Mouse (Mus musculus): ENCODE results near the gene Emsy. TPM values are rescaled to one million over a fixed set of nuclear protein-coding genes. Genes with fewer than 3 reads are reported as not detected.

Gene Emsy
- total RNA-seq (2021) (10 to 100 TPM; 24.0 to 25.6 TPM), polyA plus RNA-seq (2012; rRNA removed) (19.6 and 27.7 TPM in 2 replicates)
- long read RNA-seq, partial matches to known transcripts = 0 of 6 reads
- long read RNA-seq, other reads (novel, unspliced or antisense) = 6 of 6 reads

DNA sequence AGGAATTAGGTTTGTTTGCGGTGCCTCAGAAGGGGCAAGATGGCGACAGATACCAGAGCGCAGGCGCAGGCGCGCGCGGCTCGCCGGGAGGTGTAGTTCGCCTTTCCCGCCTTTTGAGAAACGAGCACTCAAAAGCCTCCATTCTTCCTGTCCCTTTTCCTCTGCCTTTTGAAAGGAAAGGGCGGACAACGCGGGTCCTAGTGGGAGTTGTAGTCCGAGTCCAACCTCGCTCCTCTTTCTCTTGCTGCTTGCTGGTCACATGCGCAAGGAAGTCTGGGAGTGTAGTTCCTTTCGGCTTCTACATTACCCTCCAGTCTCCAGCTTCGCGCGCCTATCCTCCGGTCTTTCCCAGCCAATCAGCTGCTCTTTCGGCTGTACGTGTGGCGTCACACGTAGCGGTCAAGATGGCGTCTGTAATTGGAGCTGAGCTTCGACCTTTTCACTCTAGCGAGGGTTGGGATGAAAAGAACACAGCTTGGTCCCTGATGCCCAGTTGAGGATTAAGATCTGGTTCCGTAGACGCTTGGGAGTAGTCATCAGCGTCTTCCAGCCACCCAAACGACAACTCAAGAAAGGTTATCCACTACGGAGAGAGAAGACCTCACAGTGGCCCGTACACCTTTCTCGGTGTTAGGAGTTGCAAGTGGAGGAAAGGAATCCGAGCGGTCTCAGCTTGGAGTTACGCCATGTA is at the start of gene Emsy:
Gene Emsy, minus strand, starts transcription at position 253 of the 691 bp plus-strand sequence.
- Histone ChIP-seq H3K79me2 (replicated peaks; ENCODE audit: control insufficient read depth, insufficient read depth, low read length) (0 out of 2 replicates have a peak, but pooled peaks cover 2% of the 10 kb centered on the region), H3K4me1 (ENCODE audit: control insufficient read depth, insufficient read depth, low read length) (no peaks in the 10 kb centered on the region), H3K4me3 (peak within 1 kb of the TSS; percentile 75), H3K27ac (peak within 1 kb of the TSS; percentile 91), H3K36me3 (ENCODE audit: control insufficient read depth, insufficient read depth, low read length) (peaks cover 16% of the 10 kb centered on the region), H3K9ac (ENCODE audit: low read depth, low read length) (peak within 1 kb of the TSS; percentile 72), H3K27me3 (ENCODE audit: control insufficient read depth, insufficient read depth, low read length) (no peaks in the 10 kb centered on the region)
- TF ChIP-seq POLR2A (IDR thresholded peaks at IDR 0.05; ENCODE audit: insufficient read depth, low read depth, low read length) (peak; percentile 96), CTCF (IDR thresholded peaks at IDR 0.05) (no peak), EP300 (IDR thresholded peaks at IDR 0.05; ENCODE audit: insufficient read depth, low read depth, low read length) (peak; percentile 89; the same call in 1 of the 2 replicates)
- WGBS = under 1% methylated on average over 42 of the region's 42 CpGs
- DNase-seq = peak; percentile 92 to 96
- intact Hi-C loops (cut with DNase I) = loop anchor here (1.0 kb wide), 1 partner anchor 47 kb away; the partner anchor contains the start of gene Thap12

GRCm38 (mm10) chr7:98704276-98704675 is 47.7 kb upstream of the Emsy start:
- DNase-seq = no peak
- Histone ChIP-seq H3K4me3 (peak overlapping the region; percentile 75), H3K79me2 (replicated peaks; ENCODE audit: control insufficient read depth, insufficient read depth, low read length) (peaks cover 5% of the 10 kb centered on the region), H3K9ac (ENCODE audit: low read depth, low read length) (peak overlapping the region; percentile 55), H3K36me3 (ENCODE audit: control insufficient read depth, insufficient read depth, low read length) (peaks cover 5% of the 10 kb centered on the region), H3K27ac (no peak overlapping the region), H3K27me3 (ENCODE audit: control insufficient read depth, insufficient read depth, low read length) (no peaks in the 10 kb centered on the region), H3K4me1 (ENCODE audit: control insufficient read depth, insufficient read depth, low read length) (peaks cover 6% of the 10 kb centered on the region)
- TF ChIP-seq EP300 (IDR thresholded peaks at IDR 0.05; ENCODE audit: insufficient read depth, low read depth, low read length) = no peak
- TF ChIP-seq POLR2A (IDR thresholded peaks at IDR 0.05; ENCODE audit: insufficient read depth, low read depth, low read length) = no peak
- no peak for TF ChIP-seq CTCF (IDR thresholded peaks at IDR 0.05)
- 37% methylated on average over 5 of the region's 5 CpGs for WGBS
- intact Hi-C loops (cut with DNase I) = no loop called here

DNA sequence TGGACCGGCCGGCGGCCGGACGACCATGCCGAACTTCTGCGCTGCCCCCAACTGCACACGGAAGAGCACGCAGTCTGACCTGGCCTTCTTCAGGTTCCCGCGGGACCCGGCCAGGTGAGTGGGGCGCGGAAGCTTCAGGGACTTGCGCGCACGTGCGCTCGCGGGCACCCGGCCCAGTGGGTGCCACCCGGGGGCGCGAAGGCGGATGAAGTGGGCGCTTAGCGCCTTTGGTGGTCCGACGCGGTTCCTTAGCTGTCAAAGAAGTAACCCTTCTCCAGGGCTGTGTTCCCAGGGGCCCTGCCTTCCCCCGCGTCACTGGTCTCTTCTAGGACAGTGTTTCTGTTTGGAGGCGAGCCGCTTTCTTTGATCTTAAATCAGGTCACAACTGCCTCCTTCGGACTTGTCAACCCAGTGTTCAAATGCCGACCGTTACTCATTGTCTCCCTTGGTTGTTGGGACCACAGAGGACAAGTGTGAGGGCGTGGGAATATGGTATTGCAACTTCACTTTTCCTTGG is 46.8 kb upstream of the Emsy start:
- DNase-seq = peak in 1 of 2 experiments; percentile 52

DNA sequence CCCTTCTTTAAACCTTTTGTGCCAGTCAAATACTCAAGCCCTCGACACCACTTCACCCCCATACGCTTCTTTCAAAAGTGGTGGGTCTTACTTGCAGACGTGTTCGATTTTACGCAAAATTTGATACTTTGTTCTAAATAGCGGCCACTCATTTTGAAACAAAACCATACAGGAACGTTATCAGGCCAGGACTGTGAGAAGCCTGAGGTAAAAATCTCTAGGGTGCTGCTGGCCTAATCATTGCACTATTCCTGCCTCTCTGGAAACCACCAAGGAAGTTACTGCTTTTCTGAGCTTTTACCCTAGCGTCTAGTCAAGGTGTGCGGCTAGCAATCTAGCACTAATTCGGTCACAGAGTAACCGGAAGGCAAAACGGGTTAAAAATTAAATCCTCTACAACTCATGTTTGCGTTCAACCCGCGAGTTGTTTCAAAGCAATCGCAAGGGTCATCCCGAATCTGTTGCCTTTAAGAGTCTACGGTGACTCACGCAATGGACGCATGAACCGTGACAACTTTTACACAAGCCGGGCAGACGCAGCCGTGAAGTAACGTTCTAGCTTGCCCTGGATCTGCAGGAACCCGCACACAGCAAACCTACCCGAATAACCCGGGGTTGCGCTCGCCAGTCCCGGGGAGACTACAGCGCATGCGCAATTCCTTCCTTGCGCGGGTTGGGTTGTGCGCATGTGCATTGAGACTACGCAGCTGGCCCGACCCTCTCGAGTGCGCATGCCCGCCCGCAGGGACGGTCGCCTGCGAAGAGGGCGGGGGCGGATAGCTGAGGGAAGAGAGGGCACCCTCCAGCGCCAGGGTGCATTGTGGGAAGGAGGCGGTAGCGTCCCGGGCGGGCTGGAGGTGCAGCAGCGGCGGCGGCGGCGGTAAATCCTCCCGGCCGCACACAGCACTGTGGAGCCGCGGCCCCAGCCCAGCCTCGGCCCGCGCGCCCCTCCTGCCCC is 46.0 kb upstream of the Emsy start, which contains the start of gene Thap12:
Gene Thap12, plus strand, starts transcription at position 821 of the 958 bp plus-strand sequence.
- Histone ChIP-seq H3K4me1 (ENCODE audit: control insufficient read depth, insufficient read depth, low read length) (peaks cover 6% of the 10 kb centered on the region), H3K79me2 (replicated peaks; ENCODE audit: control insufficient read depth, insufficient read depth, low read length) (peaks cover 5% of the 10 kb centered on the region), H3K36me3 (ENCODE audit: control insufficient read depth, insufficient read depth, low read length) (peaks cover 5% of the 10 kb centered on the region), H3K9ac (ENCODE audit: low read depth, low read length) (peak within 1 kb of the TSS; percentile 86), H3K27ac (peak within 1 kb of the TSS; percentile 91), H3K4me3 (peak within 1 kb of the TSS; percentile 75), H3K27me3 (ENCODE audit: control insufficient read depth, insufficient read depth, low read length) (no peaks in the 10 kb centered on the region)
- intact Hi-C loops (cut with DNase I) = loop anchor here (1.0 kb wide), 1 partner anchor 46 kb away; the partner anchor contains the start of gene Emsy
- peak; percentile 98 to 100 for DNase-seq
- TF ChIP-seq CTCF (IDR thresholded peaks at IDR 0.05) (peak; percentile 74), POLR2A (IDR thresholded peaks at IDR 0.05; ENCODE audit: insufficient read depth, low read depth, low read length) (peak; percentile 98), EP300 (IDR thresholded peaks at IDR 0.05; ENCODE audit: insufficient read depth, low read depth, low read length) (0 out of 2 replicates have a peak, but pooled peaks have one; percentile 19)
- 2% methylated on average over 58 of the region's 65 CpGs for WGBS

More for the DNA sequence above, 46.8 kb upstream of the Emsy start:
- peak overlapping the region; percentile 86 for H3K9ac ChIP-seq (ENCODE audit: low read depth, low read length)
- peaks cover 6% of the 10 kb centered on the region for H3K4me1 ChIP-seq (ENCODE audit: control insufficient read depth, insufficient read depth, low read length)
- H3K79me2 ChIP-seq (replicated peaks; ENCODE audit: control insufficient read depth, insufficient read depth, low read length) = peaks cover 5% of the 10 kb centered on the region
- intact Hi-C loops (cut with DNase I) = loop anchor here (1.0 kb wide), 1 partner anchor 47 kb away; the partner anchor contains the start of gene Emsy
- H3K27me3 ChIP-seq (ENCODE audit: control insufficient read depth, insufficient read depth, low read length) = no peaks in the 10 kb centered on the region
- peak overlapping the region; percentile 75 for H3K4me3 ChIP-seq
- TF ChIP-seq POLR2A (IDR thresholded peaks at IDR 0.05; ENCODE audit: insufficient read depth, low read depth, low read length) = no peak
- TF ChIP-seq CTCF (IDR thresholded peaks at IDR 0.05) = no peak
- no peak for TF ChIP-seq EP300 (IDR thresholded peaks at IDR 0.05; ENCODE audit: insufficient read depth, low read depth, low read length)
- H3K27ac ChIP-seq = peak overlapping the region; percentile 91
- under 1% methylated on average over 38 of the region's 38 CpGs for WGBS
- peaks cover 5% of the 10 kb centered on the region for H3K36me3 ChIP-seq (ENCODE audit: control insufficient read depth, insufficient read depth, low read length)

DNA sequence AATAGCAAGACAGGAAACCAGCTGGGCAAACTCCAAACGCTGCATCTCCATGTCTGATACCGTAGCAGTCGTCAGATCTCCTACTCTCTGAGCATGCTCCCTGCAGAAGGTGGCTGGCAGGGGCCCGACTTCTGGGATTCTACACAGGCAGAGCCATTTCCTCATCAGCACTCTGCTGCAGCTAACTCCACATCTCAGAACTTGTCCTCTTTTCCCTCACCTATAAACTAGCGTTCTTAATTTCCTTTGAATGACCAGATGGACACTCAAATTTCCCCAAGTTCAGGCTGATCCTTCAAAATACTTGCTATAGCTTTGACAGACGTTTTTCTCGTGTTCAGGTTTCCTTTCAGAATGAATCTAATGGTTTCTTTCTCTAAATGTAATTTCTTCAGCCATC is 45.2 kb upstream of the Emsy start:
- no peak for DNase-seq
- intact Hi-C loops (cut with DNase I) = no loop called here
- TF ChIP-seq CTCF (IDR thresholded peaks at IDR 0.05) = no peak
- no peak for TF ChIP-seq EP300 (IDR thresholded peaks at IDR 0.05; ENCODE audit: insufficient read depth, low read depth, low read length)
- no peak for TF ChIP-seq POLR2A (IDR thresholded peaks at IDR 0.05; ENCODE audit: insufficient read depth, low read depth, low read length)

More for the DNA sequence above, 45.2 kb upstream of the Emsy start:
- Histone ChIP-seq H3K79me2 (replicated peaks; ENCODE audit: control insufficient read depth, insufficient read depth, low read length) (peaks cover 5% of the 10 kb centered on the region), H3K27ac (no peak overlapping the region; the same call in 1 of the 2 replicates), H3K4me3 (peak overlapping the region; percentile 64), H3K9ac (ENCODE audit: low read depth, low read length) (no peak overlapping the region), H3K4me1 (ENCODE audit: control insufficient read depth, insufficient read depth, low read length) (peaks cover 6% of the 10 kb centered on the region), H3K27me3 (ENCODE audit: control insufficient read depth, insufficient read depth, low read length) (no peaks in the 10 kb centered on the region), H3K36me3 (ENCODE audit: control insufficient read depth, insufficient read depth, low read length) (peaks cover 5% of the 10 kb centered on the region)
- WGBS = 17% methylated on average over 7 of the region's 7 CpGs
